Mouse (Mus musculus) skeletal muscle tissue, postnatal 0 days (tissue): ENCODE measurements around the gene Kdelr3. TPM values are rescaled to one million over a fixed set of nuclear protein-coding genes. Genes with fewer than 3 reads are reported as not detected.

Experiments used
- microRNA-seq, 2 experiments: library from miRNA; unstranded; fragments of <30 nt; microRNA quantifications; one replicate each; pipeline ENCODE4; 2016
- polyA plus RNA-seq: library from polyadenylated mRNA; unstranded; fragments of >200 nt; fragmentation: Nextera tagmentation; extraction: Ambion mirVana; gene quantifications from 2 replicates; pipeline ENCODE4 v1.2.1, GENCODE M21; 2015

The Kdelr3 gene
- polyA plus RNA-seq, result 53.3 and 84.0 TPM in 2 replicates

DNA sequence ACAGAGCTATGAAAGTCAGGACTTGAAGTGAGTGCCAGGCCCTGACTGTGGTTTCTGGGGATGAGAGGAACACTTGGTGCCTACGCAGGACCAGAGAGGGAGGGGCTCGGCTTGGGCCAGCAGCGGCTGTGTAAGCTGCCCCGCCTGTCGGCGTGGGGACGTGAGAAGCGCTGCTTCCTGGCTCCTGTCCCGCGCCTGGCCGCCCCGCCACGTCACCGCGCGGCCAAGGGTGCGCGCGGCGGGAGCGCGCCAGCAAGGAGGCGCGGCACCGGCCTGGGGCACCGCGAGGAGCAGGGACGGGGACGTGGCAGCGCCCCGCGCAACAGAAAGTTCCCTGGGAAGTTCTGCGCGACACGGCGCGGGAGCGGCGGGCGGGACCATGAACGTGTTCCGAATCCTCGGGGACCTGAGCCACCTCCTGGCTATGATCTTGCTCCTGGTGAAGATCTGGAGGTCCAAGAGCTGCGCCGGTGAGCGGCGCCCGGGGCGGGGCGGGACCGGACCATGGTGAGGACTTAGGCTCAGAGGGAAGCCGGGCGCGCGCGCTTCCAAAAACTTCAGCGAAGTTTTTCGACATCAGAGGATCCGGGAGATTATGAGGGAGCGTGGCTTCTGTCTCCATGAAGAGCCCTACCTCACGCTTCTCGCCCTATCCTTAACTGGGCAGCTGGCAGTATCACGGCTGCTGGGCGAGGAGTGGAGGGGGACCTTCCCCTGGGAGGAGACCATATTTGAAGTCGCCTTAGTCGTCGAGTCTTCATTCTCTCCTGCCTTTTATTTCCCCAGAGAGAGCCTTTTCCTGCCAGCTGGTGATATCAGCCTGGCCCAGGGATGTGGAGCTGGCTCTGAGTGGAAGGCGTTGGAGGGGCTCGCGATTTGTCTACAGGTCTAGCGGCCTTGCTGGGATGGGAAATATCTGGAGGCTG is at the start of gene Kdelr3:
TSS of gene Kdelr3 (plus strand) at position 241 of the 926 bp plus-strand sequence.

GRCm38 (mm10) chr15:79504707-79505452 is 11.3 kb upstream of the Kdelr3 start, which contains the start of gene Kcnj4:
Gene Kcnj4 (minus strand): TSS chr15:79505241.

DNA sequence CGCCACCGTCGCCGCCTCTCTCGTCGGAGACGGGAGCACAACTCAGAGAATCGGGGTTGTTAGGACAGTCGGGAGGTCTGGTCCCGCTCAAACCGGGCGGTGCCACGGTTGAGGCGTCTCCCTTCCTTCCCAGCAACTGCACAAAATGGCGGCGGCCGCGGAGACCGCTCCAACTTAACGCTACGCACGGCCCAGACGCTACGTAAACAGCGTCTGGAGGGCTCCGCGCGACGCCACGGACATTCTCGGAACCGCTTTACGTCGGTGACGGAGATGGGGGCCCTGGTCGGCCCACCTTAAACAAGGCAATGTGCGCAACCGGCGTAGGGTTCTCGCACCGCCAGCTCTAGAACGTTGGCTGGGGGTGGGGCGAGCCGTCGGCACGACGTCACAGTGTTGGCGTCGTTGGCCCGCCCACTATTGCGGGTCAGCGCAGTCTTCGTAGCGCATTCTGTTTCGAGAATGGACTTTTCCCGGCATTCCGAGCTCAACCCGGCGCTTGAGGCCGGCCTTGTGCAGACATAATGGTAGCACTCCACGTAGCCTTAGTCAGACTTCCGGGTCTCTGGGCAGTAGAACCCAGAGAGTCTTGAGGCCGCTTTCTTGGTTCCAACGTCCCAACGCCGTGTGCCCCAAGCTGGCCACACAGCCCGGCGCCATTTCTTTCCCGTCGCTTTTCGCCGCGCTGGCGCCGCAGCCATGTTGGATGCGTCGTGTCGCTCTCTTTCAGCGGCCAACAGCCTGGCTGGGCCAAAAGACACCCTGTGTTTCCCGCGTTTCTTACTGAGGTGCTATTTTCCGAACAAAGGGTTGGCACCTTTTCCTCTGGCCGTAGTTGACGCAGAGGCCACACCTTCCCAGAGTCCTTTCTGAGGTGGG is 30.4 kb downstream of the Kdelr3 start, which contains the start of gene Ddx17:
TSS of gene Ddx17 (minus strand) at position 332 of the 879 bp plus-strand sequence.

Small RNAs within 50 kb of the gene (microRNA-seq; reads per million reads assigned to microRNA genes)
- gene Gm44302, result 0 reads per million in 2 experiments

Other genes with a start within 250 kb of the Kdelr3 start
- 23.0 and 24.6 TPM in 2 replicates for gene Baiap2l2, start 230.9 kb upstream of the Kdelr3 start, polyA plus RNA-seq
- 10.3 and 11.1 TPM in 2 replicates for gene Pla2g6, start 188.0 kb upstream of the Kdelr3 start, polyA plus RNA-seq
- 1.4 and 1.7 TPM in 2 replicates for gene Maff, start 169.8 kb upstream of the Kdelr3 start, polyA plus RNA-seq
- gene Tmem184b, start 112.8 kb upstream of the Kdelr3 start, polyA plus RNA-seq, result 43.1 and 46.5 TPM in 2 replicates
- gene Csnk1e, start 60.8 kb upstream of the Kdelr3 start, polyA plus RNA-seq, result 63.4 and 64.3 TPM in 2 replicates
- gene Kcnj4, start 11.2 kb upstream of the Kdelr3 start, polyA plus RNA-seq, result not detected in 2 replicates
- 15.3 and 15.8 TPM in 2 replicates for gene Ddx17, start 30.3 kb downstream of the Kdelr3 start, polyA plus RNA-seq
- gene Dmc1, start 88.7 kb downstream of the Kdelr3 start, polyA plus RNA-seq, result 0.76 and 0.85 TPM in 2 replicates
- 0.19 and 0.40 TPM in 2 replicates for gene Fam227a, start 142.5 kb downstream of the Kdelr3 start, polyA plus RNA-seq
- gene Cby1, start 142.8 kb downstream of the Kdelr3 start, polyA plus RNA-seq, result 26.4 and 30.0 TPM in 2 replicates
- 186 and 205 TPM in 2 replicates for gene Tomm22, start 154.4 kb downstream of the Kdelr3 start, polyA plus RNA-seq
- gene Josd1, start 171.5 kb downstream of the Kdelr3 start, polyA plus RNA-seq, result 11.3 TPM in 2 replicates
- gene Gtpbp1, start 174.4 kb downstream of the Kdelr3 start, polyA plus RNA-seq, result 8.6 and 10.5 TPM in 2 replicates
- 4.6 and 5.8 TPM in 2 replicates for gene Sun2, start 226.1 kb downstream of the Kdelr3 start, polyA plus RNA-seq